Mouse (Mus musculus) G1E (cell line): ENCODE data around the gene Tymp.

ENCODE experiments used
- CTCF ChIP-seq: IDR thresholded peaks from 2 replicates; pipeline ENCODE4 v1.5.1; 2012; ENCODE audit warnings: low read depth, low read length, inconsistent platforms, mixed read lengths
- GATA1 ChIP-seq: IDR thresholded peaks from 2 replicates; pipeline ENCODE4 v1.6.1; 2012; ENCODE audit warnings: borderline replicate concordance, low read length, inconsistent platforms, mixed read lengths
- GATA2 ChIP-seq: IDR thresholded peaks from 2 replicates; pipeline ENCODE4 v1.6.1; 2012; ENCODE audit warnings: low read depth, low read length, inconsistent platforms, borderline replicate concordance
- TAL1 ChIP-seq: conservative IDR thresholded peaks from 2 replicates; pipeline ENCODE4 v1.6.1; 2012; ENCODE audit warnings: low read depth, low read length, inconsistent platforms, mixed read lengths

- TF ChIP-seq CTCF (no peak), TAL1 (no peak), GATA1 (no peak), GATA2 (no peak)
These were observed 50.4 kb downstream of the Tymp start for GRCm38 (mm10) chr15:89326441-89326840.
